Mouse (Mus musculus) urinary bladder, postnatal 36 days (tissue): Measurements from ENCODE around the gene Tchp.

Experiments used
- DNase-seq, 2 experiments: peaks; one replicate each; pipeline ENCODE4 v3.0.0; 2022; ENCODE audit warnings: low spot score in 2 of 2, mixed read lengths in 1 of 2

The Tchp gene

GRCm38 (mm10) chr5:114707265-114708068 is at the start of gene Tchp:
Gene Tchp (plus strand): TSS chr5:114707760.
- peak; percentile 92 to 94 for DNase-seq

GRCm38 (mm10) chr5:114658255-114658654 is 49.3 kb upstream of the Tchp start, which contains the start of gene Trpv4:
Gene Trpv4 (minus strand): TSS chr5:114658421.
- DNase-seq = peak in 1 of 2 experiments; percentile 44

- DNase-seq = no peak
Measured at GRCm38 (mm10) chr5:114661029-114661428, 46.5 kb upstream of the Tchp start.

GRCm38 (mm10) chr5:114664139-114664538 is 43.4 kb upstream of the Tchp start:
- DNase-seq = no peak

- DNase-seq = no peak
Measured at GRCm38 (mm10) chr5:114664750-114665149, 42.8 kb upstream of the Tchp start.

GRCm38 (mm10) chr5:114666659-114667058 is 40.9 kb upstream of the Tchp start:
- DNase-seq = no peak

- peak; percentile 99 to 100 for DNase-seq
Measured at GRCm38 (mm10) chr5:114667228-114667856, 40.2 kb upstream of the Tchp start.

GRCm38 (mm10) chr5:114669014-114669413 is 38.5 kb upstream of the Tchp start:
- no peak for DNase-seq

- DNase-seq = no peak
Measured at GRCm38 (mm10) chr5:114673114-114673513, 34.4 kb upstream of the Tchp start.

- DNase-seq = no peak
Measured at GRCm38 (mm10) chr5:114674594-114674993, 33.0 kb upstream of the Tchp start.

- DNase-seq = no peak
Measured at GRCm38 (mm10) chr5:114679841-114680591, 27.5 kb upstream of the Tchp start.

- peak in 1 of 2 experiments; percentile 74 for DNase-seq
Measured at GRCm38 (mm10) chr5:114680676-114681285, 26.8 kb upstream of the Tchp start.

- no peak for DNase-seq
Measured at GRCm38 (mm10) chr5:114681717-114682116, 25.8 kb upstream of the Tchp start.

GRCm38 (mm10) chr5:114685986-114686385 is 21.6 kb upstream of the Tchp start:
- DNase-seq = no peak

GRCm38 (mm10) chr5:114686726-114687210 is 20.8 kb upstream of the Tchp start:
- no peak for DNase-seq

- no peak for DNase-seq
Measured at GRCm38 (mm10) chr5:114687901-114688300, 19.7 kb upstream of the Tchp start.

GRCm38 (mm10) chr5:114688703-114689102 is 18.9 kb upstream of the Tchp start:
- DNase-seq = no peak

GRCm38 (mm10) chr5:114689700-114690366 is 17.7 kb upstream of the Tchp start:
- no peak for DNase-seq

GRCm38 (mm10) chr5:114690633-114691567 is 16.7 kb upstream of the Tchp start, which contains the start of gene Gltp:
Gene Gltp (minus strand): TSS chr5:114690984.
- DNase-seq = peak; percentile 86 to 91

GRCm38 (mm10) chr5:114695775-114696174 is 11.8 kb upstream of the Tchp start:
- DNase-seq = no peak
